Mouse (Mus musculus) ES-E14 (cell line): ENCODE data around the gene Slfn14. TPM values are rescaled to one million over a fixed set of nuclear protein-coding genes. Genes with fewer than 3 reads are reported as not detected.

Experiments used
- DNase-seq: peaks from one replicate; pipeline ENCODE4 v3.0.0-alpha.2; 2013; ENCODE audit warnings: low read depth, low spot score
- H3K27ac ChIP-seq: 2 replicates; pipeline ENCODE4 v1.5.1; 2012; ENCODE audit warnings: low read depth, mild to moderate bottlenecking, low read length, moderate library complexity, mixed read lengths; ENCODE audit not compliant: poor library complexity, insufficient read depth, severe bottlenecking
- H3K36me3 ChIP-seq: 2 replicates; pipeline ENCODE4 v1.6.1; 2012; ENCODE audit warnings: mild to moderate bottlenecking, low read length, moderate library complexity, mixed read lengths; ENCODE audit not compliant: control insufficient read depth, poor library complexity, insufficient read depth, severe bottlenecking
- H3K4me1 ChIP-seq, 2 experiments: fragments of 150-350 bp in 1 of 2; sonication (generic) in 1 of 2; 2 replicates each; pipeline ENCODE4 v1.6.1; 2012; ENCODE audit warnings: low read length in 2 of 2, mild to moderate bottlenecking in 1 of 2, mixed read lengths in 1 of 2; ENCODE audit not compliant: control insufficient read depth in 2 of 2, insufficient read depth in 2 of 2, poor library complexity in 1 of 2
- H3K4me3 ChIP-seq, 2 experiments: fragments of 150-350 bp in 1 of 2; sonication (generic) in 1 of 2; 2 replicates each; pipeline ENCODE4 v1.5.1; 2012; ENCODE audit warnings: low read length in 2 of 2, low read depth in 1 of 2, mild to moderate bottlenecking in 1 of 2, mixed read lengths in 1 of 2; ENCODE audit not compliant: insufficient read depth in 1 of 2, poor library complexity in 1 of 2, severe bottlenecking in 1 of 2
- H3K9ac ChIP-seq: 2 replicates; pipeline ENCODE4 v1.6.1; 2012; ENCODE audit warnings: low read depth, mild to moderate bottlenecking, low read length, mixed read lengths; ENCODE audit not compliant: poor library complexity, insufficient read depth, severe bottlenecking
- H3K9me3 ChIP-seq: fragments of 150-350 bp; sonication (generic); 2 replicates; pipeline ENCODE4 v1.6.1; 2012; ENCODE audit warnings: low read depth, mild to moderate bottlenecking, low read length; ENCODE audit not compliant: control insufficient read depth, insufficient read depth
- CHD2 ChIP-seq: IDR thresholded peaks from 2 replicates; pipeline ENCODE4 v1.6.1; 2014; ENCODE audit warnings: mild to moderate bottlenecking, low read depth, low read length, inconsistent platforms
- HCFC1 ChIP-seq: IDR thresholded peaks from 2 replicates; pipeline ENCODE4 v1.6.1; 2012; ENCODE audit warnings: low read length, inconsistent platforms, borderline replicate concordance; ENCODE audit not compliant: insufficient read depth
- MAFK ChIP-seq: IDR thresholded peaks from 2 replicates; pipeline ENCODE4 v1.6.1; 2014; ENCODE audit warnings: mild to moderate bottlenecking, low read depth, low read length, inconsistent platforms; ENCODE audit not compliant: insufficient read depth
- ZC3H11A ChIP-seq: IDR thresholded peaks from 2 replicates; pipeline ENCODE4 v1.6.1; 2012; ENCODE audit warnings: low read depth, mild to moderate bottlenecking, inconsistent platforms, low read length, borderline replicate concordance
- ZNF384 ChIP-seq: IDR thresholded peaks from 2 replicates; pipeline ENCODE4 v1.6.1; 2012; ENCODE audit warnings: low read depth, low read length, inconsistent platforms
- in situ Hi-C, 2 experiments: fragments of 600-800 bp; cut with MboI; formaldehyde crosslinking; loops; one replicate each; pipeline ENCODE4 v1.15.1; 2025; ENCODE audit warnings: low sequenced_read_pairs in 2 of 2, inconsistent platforms in 1 of 2; ENCODE audit not compliant: unreplicated experiment in 2 of 2
- total RNA-seq: library from RNA; depleted of rRNA; stranded (reverse); fragments of 300-350 nt; gene quantifications from 2 replicates; pipeline ENCODE4 v1.2.3, GENCODE M21; 2012

Gene Slfn14
- total RNA-seq, 1 experiment, result not detected

GRCm38 (mm10) chr11:83312471-83312870 lies 25.9 kb upstream of the Slfn14 start:
- no peak overlapping the region for H3K4me3 ChIP-seq
- no peak for DNase-seq

GRCm38 (mm10) chr11:83306700-83307253 lies 20.3 kb upstream of the Slfn14 start:
- Histone ChIP-seq H3K27ac (no peak overlapping the region), H3K9me3 (no peaks in the 10 kb centered on the region), H3K4me1 (peaks cover 0 to 2% of the 10 kb centered on the region in 2 experiments; a peak in 1 of 4 replicates), H3K9ac (no peak overlapping the region), H3K36me3 (no peaks in the 10 kb centered on the region; the same call in 1 of the 2 replicates), H3K4me3 (no peak overlapping the region)
- no peak for TF ChIP-seq HCFC1
- no peak for TF ChIP-seq MAFK
- no peak for TF ChIP-seq ZC3H11A
- no peak for TF ChIP-seq CHD2
- TF ChIP-seq ZNF384, result no peak
- in situ Hi-C loops, result no loop called here
- DNase-seq, result no peak

More at GRCm38 (mm10) chr11:83312471-83312870, 25.9 kb upstream of the Slfn14 start:
- Histone ChIP-seq H3K4me1 (peaks cover 0 to 2% of the 10 kb centered on the region in 2 experiments; a peak in 1 of 4 replicates), H3K9ac (no peak overlapping the region), H3K27ac (no peak overlapping the region), H3K9me3 (no peaks in the 10 kb centered on the region), H3K36me3 (peaks cover 3% of the 10 kb centered on the region)
- TF ChIP-seq CHD2 (no peak), ZNF384 (no peak), MAFK (no peak), ZC3H11A (no peak), HCFC1 (no peak)
- in situ Hi-C loops, result no loop called here

- no peaks in the 10 kb centered on the region; the same call in 1 of the 2 replicates for H3K36me3 ChIP-seq
- TF ChIP-seq MAFK, result no peak
- no peak for DNase-seq
- H3K9ac ChIP-seq, result no peak overlapping the region
- H3K4me3 ChIP-seq, result no peak overlapping the region
- H3K9me3 ChIP-seq, result no peaks in the 10 kb centered on the region
- peaks cover 0 to 2% of the 10 kb centered on the region in 2 experiments; a peak in 1 of 4 replicates for H3K4me1 ChIP-seq
- no peak overlapping the region for H3K27ac ChIP-seq
- in situ Hi-C loops, result no loop called here
These were observed 18.0 kb upstream of the Slfn14 start for GRCm38 (mm10) chr11:83304485-83304884.

GRCm38 (mm10) chr11:83303751-83304150 lies 17.2 kb upstream of the Slfn14 start:
- TF ChIP-seq HCFC1 (no peak), ZNF384 (no peak), CHD2 (no peak), MAFK (no peak), ZC3H11A (no peak)
- peak overlapping the region; percentile 21 to 84; a peak in 1 of 4 replicates for H3K4me3 ChIP-seq
- no peak overlapping the region for H3K27ac ChIP-seq
- DNase-seq, result no peak
- no peaks in the 10 kb centered on the region; the same call in 1 of the 2 replicates for H3K36me3 ChIP-seq
- in situ Hi-C loops, result no loop called here
- peaks cover 0 to 2% of the 10 kb centered on the region in 2 experiments; a peak in 1 of 4 replicates for H3K4me1 ChIP-seq
- no peaks in the 10 kb centered on the region for H3K9me3 ChIP-seq
- H3K9ac ChIP-seq, result no peak overlapping the region; the same call in 1 of the 2 replicates

GRCm38 (mm10) chr11:83302526-83303251 lies 16.2 kb upstream of the Slfn14 start, which contains the start of gene Pex12:
Gene Pex12 (minus strand): TSS chr11:83302586.
- Histone ChIP-seq H3K9ac (peak within 1 kb of the TSS; percentile 82), H3K4me3 (peak within 1 kb of the TSS; percentile 79 to 84), H3K9me3 (no peaks in the 10 kb centered on the region), H3K4me1 (peaks cover 0 to 2% of the 10 kb centered on the region in 2 experiments; a peak in 1 of 4 replicates), H3K27ac (peak within 1 kb of the TSS; percentile 83), H3K36me3 (no peaks in the 10 kb centered on the region)
- in situ Hi-C loops, result no loop called here
- no peak for TF ChIP-seq CHD2
- peak; percentile 93 for TF ChIP-seq HCFC1
- TF ChIP-seq MAFK, result no peak
- TF ChIP-seq ZC3H11A, result 0 out of 2 replicates have a peak, but pooled peaks have one; percentile 36
- DNase-seq, result peak; percentile 97
